Mouse (Mus musculus): ENCODE measurements around the gene Klhdc8a. TPM values are rescaled to one million over a fixed set of nuclear protein-coding genes. Genes with fewer than 3 reads are reported as not detected.

The Klhdc8a gene
- polyA plus RNA-seq, 1 experiment from 2014 or later, result 2.5 TPM

GRCm38 (mm10) chr1:132330397-132330796 is 32.0 kb downstream of the Klhdc8a start:
- Histone ChIP-seq H3K27me3 (ENCODE audit: control insufficient read depth, insufficient read depth, low read length) (no peaks in the 10 kb centered on the region), H3K9ac (ENCODE audit: low read length) (no peak overlapping the region), H3K9me3 (ENCODE audit: control insufficient read depth, low read length) (no peaks in the 10 kb centered on the region), H3K36me3 (ENCODE audit: control insufficient read depth, insufficient read depth, low read length) (peaks cover 9% of the 10 kb centered on the region), H3K4me2 (ENCODE audit: low read depth) (no peak overlapping the region), H3K27ac (ENCODE audit: low read depth, low read length) (no peak overlapping the region), H3K4me1 (ENCODE audit: control insufficient read depth, insufficient read depth, low read length) (peaks cover 43% of the 10 kb centered on the region), H3K4me3 (ENCODE audit: low read depth, low read length) (no peak overlapping the region)
- ATAC-seq (ENCODE audit: insufficient read depth, low FRiP score, low TSS enrichment), result no peak
- no peak for DNase-seq (ENCODE audit: low spot score)
- WGBS, result 83% methylated on average over 15 of the region's 15 CpGs

GRCm38 (mm10) chr1:132331283-132331682 is 32.9 kb downstream of the Klhdc8a start:
- 85% methylated on average over 17 of the region's 17 CpGs for WGBS
- peaks cover 9% of the 10 kb centered on the region for H3K36me3 ChIP-seq (ENCODE audit: control insufficient read depth, insufficient read depth, low read length)
- no peak overlapping the region for H3K4me2 ChIP-seq (ENCODE audit: low read depth)

GRCm38 (mm10) chr1:132333201-132333600 is 34.8 kb downstream of the Klhdc8a start:
- no peak overlapping the region; the same call in 1 of the 2 replicates for H3K9ac ChIP-seq (ENCODE audit: low read length)
- peak overlapping the region; percentile 87 for H3K27ac ChIP-seq (ENCODE audit: low read depth, low read length)
- no peak overlapping the region for H3K4me2 ChIP-seq (ENCODE audit: low read depth)
- H3K9me3 ChIP-seq (ENCODE audit: control insufficient read depth, low read length), result no peaks in the 10 kb centered on the region
- H3K4me1 ChIP-seq (ENCODE audit: control insufficient read depth, insufficient read depth, low read length), result peaks cover 44% of the 10 kb centered on the region
- H3K27me3 ChIP-seq (ENCODE audit: control insufficient read depth, insufficient read depth, low read length), result no peaks in the 10 kb centered on the region
- no peak for DNase-seq (ENCODE audit: low spot score)
- 0 out of 2 replicates have a peak, but pooled peaks have one; percentile 4 for ATAC-seq (ENCODE audit: insufficient read depth, low FRiP score, low TSS enrichment)
- no peak overlapping the region for H3K4me3 ChIP-seq (ENCODE audit: low read depth, low read length)
- H3K36me3 ChIP-seq (ENCODE audit: control insufficient read depth, insufficient read depth, low read length), result peaks cover 6% of the 10 kb centered on the region
- WGBS, result 0% methylated on average over 2 of the region's 2 CpGs

More at GRCm38 (mm10) chr1:132331283-132331682, 32.9 kb downstream of the Klhdc8a start:
- ATAC-seq (ENCODE audit: insufficient read depth, low FRiP score, low TSS enrichment) (no peak), DNase-seq (ENCODE audit: low spot score) (no peak)
- Histone ChIP-seq H3K27ac (ENCODE audit: low read depth, low read length) (no peak overlapping the region), H3K9me3 (ENCODE audit: control insufficient read depth, low read length) (no peaks in the 10 kb centered on the region), H3K4me3 (ENCODE audit: low read depth, low read length) (no peak overlapping the region), H3K27me3 (ENCODE audit: control insufficient read depth, insufficient read depth, low read length) (no peaks in the 10 kb centered on the region), H3K9ac (ENCODE audit: low read length) (no peak overlapping the region), H3K4me1 (ENCODE audit: control insufficient read depth, insufficient read depth, low read length) (peaks cover 45% of the 10 kb centered on the region)

- DNase-seq (ENCODE audit: low spot score) (peak; percentile 79), ATAC-seq (ENCODE audit: insufficient read depth, low FRiP score, low TSS enrichment) (peak; percentile 83)
- peak overlapping the region; percentile 87 for H3K27ac ChIP-seq (ENCODE audit: low read depth, low read length)
- no peaks in the 10 kb centered on the region for H3K9me3 ChIP-seq (ENCODE audit: control insufficient read depth, low read length)
- peak overlapping the region; percentile 35; the same call in 1 of the 2 replicates for H3K9ac ChIP-seq (ENCODE audit: low read length)
- 0% methylated on average over 4 of the region's 4 CpGs for WGBS
- H3K4me3 ChIP-seq (ENCODE audit: low read depth, low read length), result no peak overlapping the region
- H3K36me3 ChIP-seq (ENCODE audit: control insufficient read depth, insufficient read depth, low read length), result peaks cover 6% of the 10 kb centered on the region
- H3K4me2 ChIP-seq (ENCODE audit: low read depth), result no peak overlapping the region; the same call in 1 of the 2 replicates
- peaks cover 44% of the 10 kb centered on the region for H3K4me1 ChIP-seq (ENCODE audit: control insufficient read depth, insufficient read depth, low read length)
- H3K27me3 ChIP-seq (ENCODE audit: control insufficient read depth, insufficient read depth, low read length), result no peaks in the 10 kb centered on the region
Measured at GRCm38 (mm10) chr1:132333675-132334141, 35.3 kb downstream of the Klhdc8a start.

- 18% methylated on average over 6 of the region's 6 CpGs for WGBS
- Histone ChIP-seq H3K36me3 (ENCODE audit: control insufficient read depth, insufficient read depth, low read length) (peaks cover 6% of the 10 kb centered on the region), H3K9me3 (ENCODE audit: control insufficient read depth, low read length) (no peaks in the 10 kb centered on the region), H3K4me3 (ENCODE audit: low read depth, low read length) (no peak overlapping the region), H3K27me3 (ENCODE audit: control insufficient read depth, insufficient read depth, low read length) (no peaks in the 10 kb centered on the region), H3K4me1 (ENCODE audit: control insufficient read depth, insufficient read depth, low read length) (peaks cover 44% of the 10 kb centered on the region), H3K27ac (ENCODE audit: low read depth, low read length) (peak overlapping the region; percentile 87), H3K9ac (ENCODE audit: low read length) (peak overlapping the region; percentile 35; the same call in 1 of the 2 replicates), H3K4me2 (ENCODE audit: low read depth) (0 out of 2 replicates have a peak overlapping the region, but pooled peaks have one; percentile 4)
- ATAC-seq (ENCODE audit: insufficient read depth, low FRiP score, low TSS enrichment) (peak; percentile 36), DNase-seq (ENCODE audit: low spot score) (no peak)
Measured at GRCm38 (mm10) chr1:132334178-132334801, 35.9 kb downstream of the Klhdc8a start.

- H3K27me3 ChIP-seq (ENCODE audit: control insufficient read depth, insufficient read depth, low read length), result no peaks in the 10 kb centered on the region
- H3K4me3 ChIP-seq (ENCODE audit: low read depth, low read length), result no peak overlapping the region
- H3K27ac ChIP-seq (ENCODE audit: low read depth, low read length), result peak overlapping the region; percentile 87; the same call in 1 of the 2 replicates
- peaks cover 39% of the 10 kb centered on the region for H3K4me1 ChIP-seq (ENCODE audit: control insufficient read depth, insufficient read depth, low read length)
- no peak overlapping the region for H3K4me2 ChIP-seq (ENCODE audit: low read depth)
- ATAC-seq (ENCODE audit: insufficient read depth, low FRiP score, low TSS enrichment) (no peak), DNase-seq (ENCODE audit: low spot score) (peak; percentile 52)
- H3K9me3 ChIP-seq (ENCODE audit: control insufficient read depth, low read length), result no peaks in the 10 kb centered on the region
- no peak overlapping the region for H3K9ac ChIP-seq (ENCODE audit: low read length)
- 43% methylated on average over 12 of the region's 12 CpGs for WGBS
- peaks cover 5% of the 10 kb centered on the region for H3K36me3 ChIP-seq (ENCODE audit: control insufficient read depth, insufficient read depth, low read length)
Measured at GRCm38 (mm10) chr1:132335378-132335965, 37.0 kb downstream of the Klhdc8a start.

GRCm38 (mm10) chr1:132336921-132337320 is 38.5 kb downstream of the Klhdc8a start:
- Histone ChIP-seq H3K4me2 (ENCODE audit: low read depth) (no peak overlapping the region), H3K4me1 (ENCODE audit: control insufficient read depth, insufficient read depth, low read length) (peaks cover 36% of the 10 kb centered on the region), H3K27ac (ENCODE audit: low read depth, low read length) (no peak overlapping the region), H3K4me3 (ENCODE audit: low read depth, low read length) (no peak overlapping the region), H3K36me3 (ENCODE audit: control insufficient read depth, insufficient read depth, low read length) (no peaks in the 10 kb centered on the region; the same call in 1 of the 2 replicates), H3K27me3 (ENCODE audit: control insufficient read depth, insufficient read depth, low read length) (no peaks in the 10 kb centered on the region), H3K9me3 (ENCODE audit: control insufficient read depth, low read length) (no peaks in the 10 kb centered on the region), H3K9ac (ENCODE audit: low read length) (no peak overlapping the region)
- DNase-seq (ENCODE audit: low spot score) (no peak), ATAC-seq (ENCODE audit: insufficient read depth, low FRiP score, low TSS enrichment) (no peak)
- WGBS, result 73% methylated on average over 6 of the region's 6 CpGs

- no peak for ATAC-seq (ENCODE audit: insufficient read depth, low FRiP score, low TSS enrichment)
Measured at GRCm38 (mm10) chr1:132338027-132338660, 39.7 kb downstream of the Klhdc8a start.

More at GRCm38 (mm10) chr1:132338027-132338660, 39.7 kb downstream of the Klhdc8a start:
- no peaks in the 10 kb centered on the region for H3K27me3 ChIP-seq (ENCODE audit: control insufficient read depth, insufficient read depth, low read length)
- H3K4me1 ChIP-seq (ENCODE audit: control insufficient read depth, insufficient read depth, low read length), result peaks cover 30% of the 10 kb centered on the region
- H3K9me3 ChIP-seq (ENCODE audit: control insufficient read depth, low read length), result no peaks in the 10 kb centered on the region
- DNase-seq (ENCODE audit: low spot score), result no peak
- no peak overlapping the region for H3K27ac ChIP-seq (ENCODE audit: low read depth, low read length)
- H3K4me2 ChIP-seq (ENCODE audit: low read depth), result no peak overlapping the region
- no peak overlapping the region for H3K9ac ChIP-seq (ENCODE audit: low read length)
- H3K4me3 ChIP-seq (ENCODE audit: low read depth, low read length), result no peak overlapping the region
- WGBS, result 44% methylated on average over 8 of the region's 8 CpGs
- H3K36me3 ChIP-seq (ENCODE audit: control insufficient read depth, insufficient read depth, low read length), result no peaks in the 10 kb centered on the region
